Mouse (Mus musculus): ENCODE results near the gene Gm28635.

- TF ChIP-seq POLR2A (IDR thresholded peaks at IDR 0.05; ENCODE audit: borderline replicate concordance, control insufficient read depth, low read depth, low read length) (no peak), CTCF (IDR thresholded peaks at IDR 0.05; ENCODE audit: control insufficient read depth, insufficient read depth, low read length) (no peak)
These were observed 37.0 kb downstream of the Gm28635 start for GRCm38 (mm10) chr2:84640833-84641232.
